Mouse (Mus musculus) left cerebral cortex, postnatal 36 days (tissue): ENCODE measurements around the gene Trabd2b. TPM values are rescaled to one million over a fixed set of nuclear protein-coding genes. Genes with fewer than 3 reads are reported as not detected.
A peak's percentile ranks its signal among the peaks of the same experiment; 100 is the strongest.

Source experiments
- DNase-seq, 2 experiments: peaks; one replicate each; pipeline ENCODE4 v3.0.0; 2021 to 2022; ENCODE audit warnings: low spot score in 2 of 2, mixed read lengths in 1 of 2
- intact Hi-C: fragments of 180-260 bp; cut with DNase I; formaldehyde crosslinking; loops from one replicate; pipeline ENCODE4 v1.15.1; 2025
- total RNA-seq, 2 experiments: library from RNA; stranded (reverse); gene quantifications; 2 replicates each; pipeline ENCODE4 v1.2.3; 2021

Gene Trabd2b
- total RNA-seq, 2 experiments from 2014 or later: 4.4 to 4.9 TPM

DNA sequence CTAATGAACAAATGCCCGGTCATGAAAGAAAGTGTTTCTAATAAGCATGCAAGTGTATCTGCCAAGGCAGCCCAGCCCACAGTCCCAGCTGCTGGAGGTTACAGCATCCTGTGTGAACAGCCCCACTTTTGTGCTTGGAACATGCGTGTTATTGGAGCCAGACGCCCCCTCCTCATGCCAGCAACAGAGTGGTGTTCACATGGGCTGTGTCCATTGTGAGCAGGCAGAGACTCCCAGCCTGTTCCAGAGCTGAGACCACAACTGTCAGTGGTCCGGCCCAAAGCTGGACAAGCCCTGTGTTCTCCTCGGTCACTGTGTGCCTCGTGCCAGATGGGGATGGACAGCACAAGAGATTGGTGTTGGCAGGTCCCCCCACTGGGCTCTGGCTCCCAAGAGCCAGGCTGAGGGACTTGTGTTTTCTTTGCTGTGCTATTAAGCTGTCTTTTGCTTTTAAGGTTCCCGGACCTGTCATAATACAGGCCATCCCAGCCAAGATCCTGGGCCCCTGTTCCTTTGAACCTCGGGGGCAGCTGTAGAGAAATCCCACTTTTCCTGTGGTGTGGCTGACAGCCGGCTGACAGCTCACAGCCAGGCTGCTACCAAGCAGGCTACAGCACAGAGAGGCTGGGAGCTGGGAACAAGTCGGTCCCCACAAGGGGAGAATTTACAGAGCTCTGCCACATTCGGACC lies 70.7 kb downstream of the Trabd2b start:
- DNase-seq: peak in 1 of 2 experiments; percentile 17
- intact Hi-C loops: no loop called here

DNA sequence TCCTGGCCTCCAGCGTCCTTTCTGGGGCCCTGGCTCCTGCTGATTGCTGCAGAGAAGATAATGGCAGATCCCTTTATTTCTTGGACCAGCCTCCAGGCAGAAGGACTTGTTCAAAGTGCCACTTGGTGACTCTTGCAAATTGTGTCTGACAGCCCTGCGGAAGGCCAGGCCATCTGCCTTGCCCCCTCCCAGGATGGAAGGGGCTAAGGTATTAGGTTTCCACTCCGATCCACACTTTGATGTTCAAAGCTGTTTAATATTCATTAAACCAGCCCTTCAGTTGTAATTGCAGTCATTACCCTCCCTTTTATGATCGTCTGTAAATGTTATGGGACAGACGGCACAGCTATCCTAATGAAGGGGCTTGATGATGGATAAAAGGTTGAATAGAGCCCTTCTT lies 75.0 kb downstream of the Trabd2b start:
- DNase-seq: no peak
- intact Hi-C loops: no loop called here

- no peak for DNase-seq
- intact Hi-C loops: no loop called here
Measured at GRCm38 (mm10) chr4:114484173-114484572, 77.6 kb downstream of the Trabd2b start.

DNA sequence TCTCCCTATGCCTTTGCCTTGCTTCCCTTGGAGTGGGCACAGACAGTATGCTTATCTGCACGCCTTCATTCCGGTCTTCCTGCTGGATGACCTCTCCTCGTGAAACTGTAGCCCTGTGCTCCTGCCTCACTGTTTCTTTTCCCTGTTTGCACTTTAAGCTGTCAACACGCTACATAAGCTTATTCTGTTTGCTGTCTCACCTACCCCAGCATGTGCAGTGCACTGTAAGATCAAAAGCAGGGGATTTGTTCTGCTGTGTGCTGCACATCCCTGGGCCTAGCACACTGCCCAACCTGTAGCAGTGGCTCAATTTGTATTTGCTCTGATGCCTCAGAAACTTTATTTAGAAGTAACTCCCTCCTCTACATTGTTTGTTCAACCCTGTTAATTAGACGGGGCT lies 79.5 kb downstream of the Trabd2b start:
- no peak for DNase-seq
- intact Hi-C loops: no loop called here

DNA sequence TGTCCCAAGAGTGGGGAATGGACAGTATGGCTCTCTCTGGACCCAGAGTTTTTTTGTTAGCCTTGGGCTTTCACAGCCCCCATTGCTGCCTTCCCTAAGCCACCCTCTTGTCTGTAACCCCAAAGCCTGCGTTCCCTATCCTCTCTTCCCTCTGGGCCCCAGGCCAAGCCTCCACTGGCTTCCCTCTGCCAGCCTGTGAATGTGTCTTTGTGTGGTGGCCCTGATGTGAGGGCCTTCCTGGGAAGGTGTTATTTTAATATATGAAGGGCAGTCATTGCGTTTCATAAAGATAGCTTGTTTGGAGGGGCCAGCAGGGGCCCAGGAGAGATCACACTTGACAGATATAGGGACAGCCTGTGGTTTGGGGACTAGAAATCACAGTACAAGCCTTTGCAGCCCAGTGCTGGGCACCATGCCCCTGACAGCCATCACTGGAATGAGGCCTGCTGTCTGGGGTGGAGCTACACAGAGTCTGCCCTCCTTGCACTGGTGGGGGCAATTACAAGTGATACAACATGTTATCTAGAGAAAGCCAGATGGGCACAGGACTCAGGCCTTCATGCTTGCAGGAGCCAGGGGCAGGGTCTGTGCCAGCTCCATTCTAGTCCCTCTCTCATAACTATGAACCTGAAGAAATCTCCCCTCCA lies 80.5 kb downstream of the Trabd2b start:
- intact Hi-C loops: no loop called here
- DNase-seq: no peak

DNA sequence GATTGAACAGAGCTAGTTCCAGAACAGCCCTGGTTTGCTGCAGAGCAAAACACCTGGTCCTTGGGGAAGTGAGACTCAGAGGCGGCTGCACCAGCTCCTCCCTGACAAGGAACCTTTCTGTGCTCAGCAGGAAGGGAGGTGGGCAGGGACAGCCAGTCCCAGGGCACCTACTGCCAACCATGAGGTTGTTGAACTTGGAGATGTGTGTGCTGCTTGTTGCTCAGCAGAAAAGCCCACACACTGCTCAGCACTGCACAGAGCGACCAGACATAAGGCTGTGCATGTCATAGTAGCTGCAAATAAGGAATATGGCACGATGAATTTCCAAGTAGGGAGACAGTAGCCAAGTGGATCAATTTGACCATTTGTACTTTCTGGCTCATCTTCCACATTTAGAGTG lies 81.2 kb downstream of the Trabd2b start:
- peak; percentile 24 to 28 for DNase-seq
- intact Hi-C loops: no loop called here

DNA sequence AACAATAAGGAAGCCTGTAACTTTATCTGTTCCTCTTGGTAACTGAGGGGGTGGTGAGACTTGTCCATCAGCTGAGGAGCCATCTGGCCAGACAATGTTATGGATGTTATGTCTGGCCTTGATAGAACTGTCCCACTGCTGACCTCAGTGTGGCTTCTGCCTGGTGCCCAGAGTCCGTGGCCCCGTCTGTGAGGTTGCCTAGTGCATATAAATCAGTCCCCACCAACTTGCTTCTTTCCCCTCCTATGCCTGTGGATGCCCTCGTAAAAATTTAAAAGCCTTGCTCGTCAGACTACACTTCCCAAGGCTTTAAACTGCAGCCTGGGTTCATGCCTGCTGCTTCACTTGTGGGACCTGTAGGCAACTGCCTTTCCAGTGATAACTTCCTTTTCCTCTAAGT lies 85.6 kb downstream of the Trabd2b start:
- no peak for DNase-seq
- intact Hi-C loops: no loop called here

DNA sequence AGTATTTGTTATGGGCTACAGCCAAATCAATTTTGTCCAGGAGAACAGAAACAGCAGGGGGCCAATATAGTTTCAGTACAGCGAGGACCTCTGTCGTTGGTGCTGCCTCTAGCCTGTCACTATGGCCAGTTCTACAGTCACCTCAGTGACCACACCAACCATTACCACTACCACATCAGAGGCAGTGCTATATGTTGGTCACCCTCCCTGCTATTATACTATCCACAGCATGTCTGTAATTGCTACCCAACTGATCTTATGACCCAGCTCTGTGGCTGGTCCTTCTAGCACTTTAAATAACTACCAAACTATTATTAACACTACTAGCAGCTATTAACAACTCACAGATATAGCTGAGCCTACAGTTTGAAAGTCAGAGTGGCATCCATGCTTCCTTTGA lies 87.5 kb downstream of the Trabd2b start:
- no peak for DNase-seq
- intact Hi-C loops: no loop called here

DNA sequence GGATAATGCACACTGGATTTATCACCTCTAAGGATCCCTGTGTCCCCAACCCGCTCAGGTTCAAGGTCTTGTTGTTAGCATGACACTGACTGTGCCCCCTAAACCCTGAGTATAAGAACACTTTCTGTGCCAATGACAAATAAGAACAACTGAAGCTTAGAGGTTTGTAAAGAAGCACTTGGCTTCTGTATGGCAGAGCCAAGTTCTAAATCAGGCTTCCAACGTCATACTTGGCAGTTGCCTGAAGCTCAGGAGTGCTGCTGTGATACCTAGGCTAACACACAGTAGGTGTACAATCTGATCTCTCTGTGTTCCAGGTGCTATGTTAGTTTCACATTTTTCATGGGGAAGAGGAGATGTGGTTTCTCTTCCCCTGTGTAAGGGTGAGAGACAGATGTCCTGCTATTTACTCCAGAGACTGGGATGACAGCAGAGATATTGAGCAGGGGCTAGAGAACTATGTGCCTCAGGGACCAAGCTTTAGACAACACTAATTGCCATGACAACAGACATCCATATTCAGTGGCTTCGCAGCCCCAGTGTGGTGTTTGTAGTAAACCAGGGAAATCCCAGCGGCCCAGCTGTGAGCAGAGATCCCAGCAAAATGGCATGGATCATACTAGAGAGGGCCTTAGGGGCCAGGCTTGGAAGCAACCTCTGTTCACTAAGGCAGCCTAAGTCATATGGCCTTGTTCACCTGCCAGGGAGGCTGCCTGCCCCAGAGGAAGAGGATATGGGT lies 89.3 kb downstream of the Trabd2b start:
- no peak for DNase-seq
- intact Hi-C loops: no loop called here

DNA sequence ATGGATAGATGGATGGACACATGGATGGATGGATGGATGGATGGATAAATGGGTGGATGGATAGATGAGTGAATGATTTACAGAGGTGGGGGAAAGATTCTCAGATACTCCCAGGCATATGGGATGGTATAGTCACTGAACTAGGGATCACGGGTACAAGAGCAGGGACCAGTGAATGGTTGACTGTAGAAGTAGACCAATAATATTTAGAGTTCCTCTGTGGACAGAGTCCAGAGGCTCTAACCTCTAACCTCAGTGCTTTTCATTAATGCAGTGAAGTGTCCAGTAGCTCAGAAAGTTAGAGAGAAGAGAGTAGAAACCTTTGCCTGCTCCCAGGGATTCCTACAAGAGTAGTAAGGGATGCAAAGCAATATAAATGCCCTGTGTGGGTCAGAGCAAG lies 93.1 kb downstream of the Trabd2b start:
- no peak for DNase-seq

DNA sequence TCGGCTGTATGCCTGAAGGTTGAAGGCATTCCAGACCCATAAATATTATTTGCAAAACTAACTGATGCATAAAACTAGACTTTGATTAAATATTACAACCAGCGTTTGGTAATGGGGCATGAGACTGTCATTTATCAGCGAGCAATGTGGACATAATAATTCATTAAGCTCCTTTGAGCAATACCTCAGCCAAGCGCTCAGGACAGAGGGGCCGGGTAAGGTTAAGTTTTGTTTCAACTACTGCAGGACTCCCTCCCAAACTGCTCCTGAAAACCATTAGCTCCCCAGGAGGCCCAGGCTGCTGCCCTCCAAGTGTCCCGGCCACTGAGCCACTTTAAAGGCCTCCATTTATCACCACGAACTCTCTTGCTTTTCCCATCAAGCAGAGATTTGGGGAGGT lies 93.8 kb downstream of the Trabd2b start:
- intact Hi-C loops: no loop called here
- DNase-seq: no peak

More for the DNA sequence above, 93.1 kb downstream of the Trabd2b start:
- intact Hi-C loops: no loop called here

DNA sequence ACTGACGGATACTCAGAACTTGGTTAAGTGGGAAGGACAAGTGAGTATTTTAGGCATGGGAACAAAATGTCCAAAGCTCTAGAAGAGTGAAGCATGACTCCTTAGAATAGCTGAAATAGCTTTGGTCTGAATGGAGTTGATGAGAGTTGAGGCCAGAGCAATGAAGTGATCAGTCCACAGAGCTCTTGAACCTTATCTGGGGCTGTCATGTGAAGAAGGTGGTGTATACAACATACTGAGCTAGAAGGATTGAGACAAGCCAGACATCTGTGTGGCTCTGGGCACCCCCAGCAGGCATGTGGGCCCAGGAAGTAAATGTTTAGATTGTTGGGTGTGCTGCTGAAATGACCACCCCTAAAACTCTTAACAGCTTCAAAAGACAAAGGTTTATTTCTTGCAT lies 94.5 kb downstream of the Trabd2b start:
- intact Hi-C loops: no loop called here
- no peak for DNase-seq

DNA sequence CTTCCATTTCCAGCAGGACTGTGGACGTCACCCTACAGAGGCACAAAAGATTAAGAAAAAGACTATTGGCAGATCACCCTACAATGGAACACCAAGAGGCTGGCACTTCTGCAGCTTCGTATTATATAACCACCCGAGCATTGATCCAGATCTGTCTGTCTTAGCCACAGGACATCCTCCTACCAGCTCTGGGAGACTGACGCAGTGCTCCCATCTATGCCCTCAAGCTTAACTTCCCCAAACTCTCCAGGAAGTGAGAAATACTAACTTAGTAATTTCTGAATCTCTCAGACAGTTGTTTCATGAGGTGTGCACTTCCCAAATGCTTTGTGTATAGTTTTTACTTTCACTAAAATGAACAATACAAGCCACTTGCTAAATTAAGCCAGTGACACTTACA lies 95.1 kb downstream of the Trabd2b start:
- no peak for DNase-seq
- intact Hi-C loops: no loop called here

- no peak for DNase-seq
- intact Hi-C loops: no loop called here
Measured at GRCm38 (mm10) chr4:114504227-114505041, 97.9 kb downstream of the Trabd2b start.

- DNase-seq: no peak
- intact Hi-C loops: no loop called here
Measured at GRCm38 (mm10) chr4:114509601-114510000, 103.1 kb downstream of the Trabd2b start.

DNA sequence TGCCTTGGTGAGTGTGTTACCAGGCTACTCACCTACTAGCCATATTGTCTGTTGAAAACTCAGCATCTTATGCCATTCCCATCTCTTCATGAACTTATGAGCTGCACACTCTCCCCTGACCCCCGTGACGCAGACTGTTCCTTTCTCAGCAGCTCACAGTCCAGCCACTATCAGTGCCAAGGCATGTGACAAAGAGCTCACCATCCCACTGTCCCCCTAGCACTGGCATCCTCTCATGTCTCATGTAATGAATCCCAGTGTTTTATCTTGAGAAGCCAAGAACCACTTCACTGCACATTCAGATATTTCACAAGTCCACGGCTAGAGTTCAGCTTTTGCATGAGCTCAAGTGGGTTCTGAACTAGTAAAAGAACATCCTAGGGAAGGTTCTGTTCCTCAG lies 105.1 kb downstream of the Trabd2b start:
- no peak for DNase-seq
- intact Hi-C loops: no loop called here

DNA sequence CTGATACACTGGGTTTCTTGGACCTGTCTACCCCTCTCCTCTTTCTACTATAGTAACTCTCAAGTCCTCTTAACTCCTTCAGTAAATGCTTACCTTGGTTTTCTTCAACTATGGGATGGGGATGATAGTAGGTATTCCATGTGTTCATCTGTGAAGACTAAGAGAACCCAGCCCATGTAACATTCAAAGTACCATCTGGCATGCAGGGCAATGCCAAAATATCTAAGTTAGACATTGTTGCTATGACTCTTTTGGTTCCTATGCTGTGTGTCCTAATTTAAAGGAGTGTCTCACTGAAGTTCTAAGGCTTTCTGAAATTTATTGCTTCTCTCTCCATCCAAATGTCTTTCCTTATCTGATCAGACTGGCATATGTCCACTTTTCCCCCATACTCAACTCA lies 106.6 kb downstream of the Trabd2b start:
- DNase-seq: no peak
- intact Hi-C loops: no loop called here

GRCm38 (mm10) chr4:114515330-114515771 lies 108.8 kb downstream of the Trabd2b start:
- peak; percentile 30 to 31 for DNase-seq
- intact Hi-C loops: no loop called here

DNA sequence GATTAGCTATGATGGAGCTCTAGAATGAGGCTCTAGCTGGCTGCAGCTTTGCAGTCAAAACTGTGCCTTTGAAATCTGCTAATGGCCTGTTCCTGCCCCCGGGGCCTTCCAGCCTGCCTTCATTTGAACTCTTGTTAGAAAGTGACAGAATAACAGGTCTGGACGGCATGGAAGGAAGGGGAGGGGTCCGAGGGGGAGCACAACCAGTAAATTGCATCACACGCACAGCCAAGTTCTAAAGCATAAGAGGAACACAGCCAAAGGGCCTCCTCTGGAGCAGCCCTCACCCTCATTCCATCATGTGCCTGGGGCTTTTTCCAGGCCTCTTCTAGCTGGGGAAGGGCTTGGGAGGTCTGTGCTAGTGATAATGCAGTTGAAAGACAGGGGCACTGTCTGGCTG lies 110.1 kb downstream of the Trabd2b start:
- no peak for DNase-seq
- intact Hi-C loops: no loop called here

- intact Hi-C loops: no loop called here
- DNase-seq: no peak
Measured at GRCm38 (mm10) chr4:114518061-114518460, 111.5 kb downstream of the Trabd2b start.
